Mouse (Mus musculus): Measurements from ENCODE around the gene Pin1. TPM values are rescaled to one million over a fixed set of nuclear protein-coding genes. Genes with fewer than 3 reads are reported as not detected.

Pin1 gene
- polyA plus RNA-seq, 1 experiment, result 55.5 TPM

- Histone ChIP-seq H3K79me2 (ENCODE audit: control insufficient read depth, insufficient read depth) (peaks cover 16% of the 10 kb centered on the region), H3K4me3 (ENCODE audit: insufficient read depth, poor library complexity, severe bottlenecking) (no peak overlapping the region), H3ac (ENCODE audit: control insufficient read depth, insufficient read length, low read depth) (no peak overlapping the region), H3K27me3 (ENCODE audit: control insufficient read depth, insufficient read depth, insufficient read length) (no peaks in the 10 kb centered on the region), H3K36me3 (ENCODE audit: control insufficient read depth, insufficient read depth) (peaks cover 39% of the 10 kb centered on the region), H3K79me3 (ENCODE audit: low read depth) (no peaks in the 10 kb centered on the region)
- no peak for TF ChIP-seq USF1 (IDR thresholded peaks at IDR 0.05; ENCODE audit: low read depth)
- no peak for TF ChIP-seq MYOG (IDR thresholded peaks at IDR 0.05; ENCODE audit: control insufficient read depth, extremely low read depth, insufficient read length)
- no peak for TF ChIP-seq FOSL1 (IDR thresholded peaks at IDR 0.05; ENCODE audit: insufficient read depth, low read length, poor library complexity, severe bottlenecking)
- TF ChIP-seq CTCF (IDR thresholded peaks at IDR 0.05; ENCODE audit: control insufficient read depth, insufficient read depth, insufficient read length), result no peak
- no peak for TF ChIP-seq MAX (IDR thresholded peaks at IDR 0.05)
- no peak for TF ChIP-seq CEBPB (IDR thresholded peaks at IDR 0.05; ENCODE audit: low read depth)
- no peak for TF ChIP-seq MYOD1 (IDR thresholded peaks at IDR 0.05; ENCODE audit: control insufficient read depth, insufficient read length, low read depth)
Measured at GRCm38 (mm10) chr9:20663956-20664355, 12.1 kb downstream of the Pin1 start.

DNA sequence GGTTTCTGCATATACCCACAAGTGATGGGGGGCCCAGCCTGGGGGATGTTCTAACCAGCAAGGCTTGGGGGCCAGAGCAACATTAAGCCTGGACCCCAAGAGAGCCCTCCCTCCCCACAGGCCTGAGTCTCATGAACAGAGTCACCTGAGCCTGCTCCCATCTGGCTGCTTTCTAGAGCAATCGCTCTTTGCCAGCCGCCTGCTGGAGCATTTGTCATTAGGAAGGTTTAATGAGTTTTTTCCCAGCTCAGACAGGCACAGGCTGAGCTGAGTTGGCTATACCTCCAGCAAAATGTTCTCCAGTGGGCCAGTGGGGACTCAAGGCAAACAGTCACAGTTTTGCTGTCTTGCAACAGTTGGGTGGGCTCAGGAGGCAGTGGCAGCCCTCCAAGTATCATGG, 12.5 kb downstream of the Pin1 start:
- Histone ChIP-seq H3K27me3 (ENCODE audit: control insufficient read depth, insufficient read depth, insufficient read length) (no peaks in the 10 kb centered on the region), H3ac (ENCODE audit: control insufficient read depth, insufficient read length, low read depth) (no peak overlapping the region), H3K36me3 (ENCODE audit: control insufficient read depth, insufficient read depth) (peaks cover 39% of the 10 kb centered on the region), H3K4me3 (ENCODE audit: insufficient read depth, poor library complexity, severe bottlenecking) (no peak overlapping the region), H3K79me3 (ENCODE audit: low read depth) (no peaks in the 10 kb centered on the region), H3K79me2 (ENCODE audit: control insufficient read depth, insufficient read depth) (peaks cover 12% of the 10 kb centered on the region)
- TF ChIP-seq FOSL1 (IDR thresholded peaks at IDR 0.05; ENCODE audit: insufficient read depth, low read length, poor library complexity, severe bottlenecking) (no peak), MYOG (IDR thresholded peaks at IDR 0.05; ENCODE audit: control insufficient read depth, extremely low read depth, insufficient read length) (no peak), CTCF (IDR thresholded peaks at IDR 0.05; ENCODE audit: control insufficient read depth, insufficient read depth, insufficient read length) (no peak), USF1 (IDR thresholded peaks at IDR 0.05; ENCODE audit: low read depth) (no peak), MYOD1 (IDR thresholded peaks at IDR 0.05; ENCODE audit: control insufficient read depth, insufficient read length, low read depth) (no peak), CEBPB (IDR thresholded peaks at IDR 0.05; ENCODE audit: low read depth) (no peak), MAX (IDR thresholded peaks at IDR 0.05) (no peak)

DNA sequence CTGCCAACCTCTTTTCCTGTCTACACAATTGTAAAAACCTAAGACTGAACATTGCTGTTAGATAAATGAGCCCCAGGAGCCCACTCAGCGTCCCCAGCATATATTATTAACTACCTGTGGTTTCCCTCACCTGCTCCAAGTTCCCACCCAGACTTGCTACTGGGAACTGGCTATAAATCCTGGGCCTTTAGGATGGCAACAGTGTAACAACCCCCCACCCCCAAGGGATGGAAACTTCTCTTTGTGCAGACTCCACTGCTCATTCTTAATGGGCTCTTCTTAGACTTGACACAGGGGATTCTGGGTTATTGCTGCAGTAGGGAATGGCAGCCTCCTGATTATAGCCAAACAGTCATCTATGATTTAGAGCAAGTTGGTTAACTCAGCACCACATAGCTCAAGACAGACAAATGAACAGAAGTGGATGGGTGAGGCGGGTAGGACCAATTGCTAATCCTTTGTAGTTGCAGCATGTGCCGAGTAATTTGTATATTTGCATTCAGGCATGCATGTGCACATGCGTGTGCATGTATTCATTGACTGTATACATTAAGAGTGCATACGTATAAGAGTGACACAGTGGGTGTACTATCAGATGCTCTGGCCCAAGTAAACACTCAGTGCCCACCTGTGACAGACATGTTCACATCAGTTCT, 13.2 kb downstream of the Pin1 start:
- no peaks in the 10 kb centered on the region for H3K79me3 ChIP-seq (ENCODE audit: low read depth)
- no peak overlapping the region for H3ac ChIP-seq (ENCODE audit: control insufficient read depth, insufficient read length, low read depth)
- TF ChIP-seq MYOD1 (IDR thresholded peaks at IDR 0.05; ENCODE audit: control insufficient read depth, insufficient read length, low read depth), result no peak
- TF ChIP-seq CEBPB (IDR thresholded peaks at IDR 0.05; ENCODE audit: low read depth), result no peak
- TF ChIP-seq CTCF (IDR thresholded peaks at IDR 0.05; ENCODE audit: control insufficient read depth, insufficient read depth, insufficient read length), result no peak
- no peak for TF ChIP-seq USF1 (IDR thresholded peaks at IDR 0.05; ENCODE audit: low read depth)
- no peak for TF ChIP-seq MYOG (IDR thresholded peaks at IDR 0.05; ENCODE audit: control insufficient read depth, extremely low read depth, insufficient read length)
- no peak for TF ChIP-seq MAX (IDR thresholded peaks at IDR 0.05)
- no peak for TF ChIP-seq FOSL1 (IDR thresholded peaks at IDR 0.05; ENCODE audit: insufficient read depth, low read length, poor library complexity, severe bottlenecking)
- peaks cover 5% of the 10 kb centered on the region for H3K79me2 ChIP-seq (ENCODE audit: control insufficient read depth, insufficient read depth)
- no peak overlapping the region for H3K4me3 ChIP-seq (ENCODE audit: insufficient read depth, poor library complexity, severe bottlenecking)
- peaks cover 34% of the 10 kb centered on the region for H3K36me3 ChIP-seq (ENCODE audit: control insufficient read depth, insufficient read depth)
- H3K27me3 ChIP-seq (ENCODE audit: control insufficient read depth, insufficient read depth, insufficient read length), result no peaks in the 10 kb centered on the region

- TF ChIP-seq CTCF (IDR thresholded peaks at IDR 0.05; ENCODE audit: control insufficient read depth, insufficient read depth, insufficient read length) (no peak), MAX (IDR thresholded peaks at IDR 0.05) (no peak), MYOG (IDR thresholded peaks at IDR 0.05; ENCODE audit: control insufficient read depth, extremely low read depth, insufficient read length) (no peak), CEBPB (IDR thresholded peaks at IDR 0.05; ENCODE audit: low read depth) (no peak), FOSL1 (IDR thresholded peaks at IDR 0.05; ENCODE audit: insufficient read depth, low read length, poor library complexity, severe bottlenecking) (no peak), USF1 (IDR thresholded peaks at IDR 0.05; ENCODE audit: low read depth) (no peak), MYOD1 (IDR thresholded peaks at IDR 0.05; ENCODE audit: control insufficient read depth, insufficient read length, low read depth) (no peak)
Measured at GRCm38 (mm10) chr9:20665925-20666324, 14.0 kb downstream of the Pin1 start.

DNA sequence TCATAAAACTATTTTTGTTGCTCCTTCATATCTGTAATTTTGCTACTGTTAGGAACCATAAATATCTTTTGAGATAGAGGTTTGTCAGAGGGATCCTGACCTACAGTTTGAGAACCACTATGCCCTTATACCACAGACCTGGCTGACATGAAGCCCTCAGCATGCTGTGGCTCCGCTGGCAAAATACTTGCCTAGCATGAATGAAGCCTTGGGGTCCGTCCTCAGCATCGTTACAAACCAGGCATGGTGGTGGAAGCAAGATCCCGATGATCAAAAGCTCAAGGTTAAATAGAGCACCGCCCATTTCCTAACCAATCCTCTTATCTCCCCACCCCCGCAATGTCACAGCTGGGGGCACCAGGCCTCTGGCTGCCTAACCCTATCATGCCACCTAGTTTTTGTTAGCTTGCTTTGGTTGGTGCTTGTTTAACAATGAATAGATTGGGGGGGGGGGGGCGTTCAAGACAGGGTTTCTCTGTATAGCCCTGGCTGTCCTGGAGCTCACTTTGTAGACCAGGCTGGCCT, 14.7 kb downstream of the Pin1 start:
- Histone ChIP-seq H3K27me3 (ENCODE audit: control insufficient read depth, insufficient read depth, insufficient read length) (no peaks in the 10 kb centered on the region), H3K4me3 (ENCODE audit: insufficient read depth, poor library complexity, severe bottlenecking) (no peak overlapping the region), H3K36me3 (ENCODE audit: control insufficient read depth, insufficient read depth) (peaks cover 32% of the 10 kb centered on the region), H3ac (ENCODE audit: control insufficient read depth, insufficient read length, low read depth) (no peak overlapping the region), H3K79me3 (ENCODE audit: low read depth) (no peaks in the 10 kb centered on the region), H3K79me2 (ENCODE audit: control insufficient read depth, insufficient read depth) (no peaks in the 10 kb centered on the region)
- no peak for TF ChIP-seq FOSL1 (IDR thresholded peaks at IDR 0.05; ENCODE audit: insufficient read depth, low read length, poor library complexity, severe bottlenecking)
- no peak for TF ChIP-seq MYOD1 (IDR thresholded peaks at IDR 0.05; ENCODE audit: control insufficient read depth, insufficient read length, low read depth)
- no peak for TF ChIP-seq CTCF (IDR thresholded peaks at IDR 0.05; ENCODE audit: control insufficient read depth, insufficient read depth, insufficient read length)
- no peak for TF ChIP-seq USF1 (IDR thresholded peaks at IDR 0.05; ENCODE audit: low read depth)
- TF ChIP-seq MYOG (IDR thresholded peaks at IDR 0.05; ENCODE audit: control insufficient read depth, extremely low read depth, insufficient read length), result no peak
- TF ChIP-seq MAX (IDR thresholded peaks at IDR 0.05), result no peak
- TF ChIP-seq CEBPB (IDR thresholded peaks at IDR 0.05; ENCODE audit: low read depth), result no peak

More at GRCm38 (mm10) chr9:20665925-20666324, 14.0 kb downstream of the Pin1 start:
- peaks cover 32% of the 10 kb centered on the region for H3K36me3 ChIP-seq (ENCODE audit: control insufficient read depth, insufficient read depth)
- H3K79me2 ChIP-seq (ENCODE audit: control insufficient read depth, insufficient read depth), result no peaks in the 10 kb centered on the region
- H3K4me3 ChIP-seq (ENCODE audit: insufficient read depth, poor library complexity, severe bottlenecking), result no peak overlapping the region
- no peaks in the 10 kb centered on the region for H3K27me3 ChIP-seq (ENCODE audit: control insufficient read depth, insufficient read depth, insufficient read length)
- no peak overlapping the region for H3ac ChIP-seq (ENCODE audit: control insufficient read depth, insufficient read length, low read depth)
- H3K79me3 ChIP-seq (ENCODE audit: low read depth), result no peaks in the 10 kb centered on the region
